Mouse (Mus musculus): Measurements from ENCODE around the gene Kdm6b. TPM values are rescaled to one million over a fixed set of nuclear protein-coding genes. Genes with fewer than 3 reads are reported as not detected.

Kdm6b gene
- total and polyA plus RNA-seq, 3 experiments: 4.8 to 145 (median 111) TPM

- peaks cover 42% of the 10 kb centered on the region for H3K4me1 ChIP-seq (ENCODE audit: insufficient read depth, low read depth, low read length)
- H3K36me3 ChIP-seq (replicated peaks): peaks cover 52% of the 10 kb centered on the region
- H3K27me3 ChIP-seq (ENCODE audit: insufficient read depth, low read length): no peaks in the 10 kb centered on the region
- H3K9me3 ChIP-seq (replicated peaks): no peaks in the 10 kb centered on the region
- peak overlapping the region; percentile 70 for H3K4me3 ChIP-seq (ENCODE audit: low read depth, low read length)
- TF ChIP-seq CTCF (IDR thresholded peaks at IDR 0.05; ENCODE audit: low read depth, low read length): no peak
- no peak for TF ChIP-seq POLR2AphosphoS5 (IDR thresholded peaks at IDR 0.05; ENCODE audit: insufficient replicate concordance, low read depth, low read length)
- no peak for TF ChIP-seq GATA1 (IDR thresholded peaks at IDR 0.05; ENCODE audit: borderline replicate concordance, low read length)
- TF ChIP-seq GATA2 (IDR thresholded peaks at IDR 0.05; ENCODE audit: borderline replicate concordance, low read depth, low read length): no peak
- TF ChIP-seq TAL1 (conservative IDR thresholded peaks at IDR 0.05; ENCODE audit: low read depth, low read length): no peak
- ATAC-seq (ENCODE audit: extremely low read depth, insufficient number of reproducible peaks, low FRiP score, poor library complexity, severe bottlenecking) (no peak), DNase-seq (ENCODE audit: low spot score) (no peak)
These were observed 47.8 kb downstream of the Kdm6b start for GRCm38 (mm10) chr11:69365722-69366121.

GRCm38 (mm10) chr11:69364910-69365309 lies 48.6 kb downstream of the Kdm6b start:
- H3K36me3 ChIP-seq (replicated peaks): peaks cover 60% of the 10 kb centered on the region
- peaks cover 39% of the 10 kb centered on the region for H3K4me1 ChIP-seq (ENCODE audit: insufficient read depth, low read depth, low read length)
- TF ChIP-seq GATA2 (IDR thresholded peaks at IDR 0.05; ENCODE audit: borderline replicate concordance, low read depth, low read length) (no peak), GATA1 (IDR thresholded peaks at IDR 0.05; ENCODE audit: borderline replicate concordance, low read length) (no peak), CTCF (IDR thresholded peaks at IDR 0.05; ENCODE audit: low read depth, low read length) (no peak), TAL1 (conservative IDR thresholded peaks at IDR 0.05; ENCODE audit: low read depth, low read length) (no peak), POLR2AphosphoS5 (IDR thresholded peaks at IDR 0.05; ENCODE audit: insufficient replicate concordance, low read depth, low read length) (no peak)
- no peaks in the 10 kb centered on the region for H3K27me3 ChIP-seq (ENCODE audit: insufficient read depth, low read length)
- H3K4me3 ChIP-seq (ENCODE audit: low read depth, low read length): no peak overlapping the region
- peak; percentile 45 for DNase-seq (ENCODE audit: low spot score)
- no peak for ATAC-seq (ENCODE audit: extremely low read depth, insufficient number of reproducible peaks, low FRiP score, poor library complexity, severe bottlenecking)
- no peaks in the 10 kb centered on the region for H3K9me3 ChIP-seq (replicated peaks)

GRCm38 (mm10) chr11:69364376-69364775 lies 49.1 kb downstream of the Kdm6b start:
- H3K4me3 ChIP-seq (ENCODE audit: low read depth, low read length): no peak overlapping the region
- DNase-seq (ENCODE audit: low spot score): no peak
- ATAC-seq (ENCODE audit: extremely low read depth, insufficient number of reproducible peaks, low FRiP score, poor library complexity, severe bottlenecking): no peak
- H3K9me3 ChIP-seq (replicated peaks): no peaks in the 10 kb centered on the region
- TF ChIP-seq TAL1 (conservative IDR thresholded peaks at IDR 0.05; ENCODE audit: low read depth, low read length) (no peak), CTCF (IDR thresholded peaks at IDR 0.05; ENCODE audit: low read depth, low read length) (no peak), POLR2AphosphoS5 (IDR thresholded peaks at IDR 0.05; ENCODE audit: insufficient replicate concordance, low read depth, low read length) (no peak)
- no peaks in the 10 kb centered on the region for H3K27me3 ChIP-seq (ENCODE audit: insufficient read depth, low read length)
- H3K4me1 ChIP-seq (ENCODE audit: insufficient read depth, low read depth, low read length): peaks cover 39% of the 10 kb centered on the region
- peaks cover 66% of the 10 kb centered on the region for H3K36me3 ChIP-seq (replicated peaks)

GRCm38 (mm10) chr11:69362479-69362878 lies 51.0 kb downstream of the Kdm6b start:
- DNase-seq (ENCODE audit: low spot score): no peak
- H3K4me3 ChIP-seq (ENCODE audit: low read depth, low read length): no peak overlapping the region
- H3K4me1 ChIP-seq (ENCODE audit: insufficient read depth, low read depth, low read length): peaks cover 32% of the 10 kb centered on the region
- TF ChIP-seq GATA1 (IDR thresholded peaks at IDR 0.05; ENCODE audit: borderline replicate concordance, low read length) (no peak), CTCF (IDR thresholded peaks at IDR 0.05; ENCODE audit: low read depth, low read length) (no peak), POLR2AphosphoS5 (IDR thresholded peaks at IDR 0.05; ENCODE audit: insufficient replicate concordance, low read depth, low read length) (no peak), GATA2 (IDR thresholded peaks at IDR 0.05; ENCODE audit: borderline replicate concordance, low read depth, low read length) (no peak), TAL1 (conservative IDR thresholded peaks at IDR 0.05; ENCODE audit: low read depth, low read length) (no peak)
- ATAC-seq (ENCODE audit: extremely low read depth, insufficient number of reproducible peaks, low FRiP score, poor library complexity, severe bottlenecking): no peak
- no peaks in the 10 kb centered on the region for H3K27me3 ChIP-seq (ENCODE audit: insufficient read depth, low read length)
- H3K36me3 ChIP-seq (replicated peaks): peaks cover 84% of the 10 kb centered on the region
- H3K9me3 ChIP-seq (replicated peaks): no peaks in the 10 kb centered on the region

- H3K4me3 ChIP-seq (ENCODE audit: low read depth, low read length): no peak overlapping the region
- no peak for ATAC-seq (ENCODE audit: extremely low read depth, insufficient number of reproducible peaks, low FRiP score, poor library complexity, severe bottlenecking)
- no peaks in the 10 kb centered on the region for H3K27me3 ChIP-seq (ENCODE audit: insufficient read depth, low read length)
- no peak for TF ChIP-seq POLR2AphosphoS5 (IDR thresholded peaks at IDR 0.05; ENCODE audit: insufficient replicate concordance, low read depth, low read length)
- no peak for TF ChIP-seq CTCF (IDR thresholded peaks at IDR 0.05; ENCODE audit: low read depth, low read length)
- no peak for TF ChIP-seq TAL1 (conservative IDR thresholded peaks at IDR 0.05; ENCODE audit: low read depth, low read length)
- TF ChIP-seq GATA2 (IDR thresholded peaks at IDR 0.05; ENCODE audit: borderline replicate concordance, low read depth, low read length): no peak
- TF ChIP-seq GATA1 (IDR thresholded peaks at IDR 0.05; ENCODE audit: borderline replicate concordance, low read length): no peak
- peaks cover 27% of the 10 kb centered on the region for H3K4me1 ChIP-seq (ENCODE audit: insufficient read depth, low read depth, low read length)
- H3K36me3 ChIP-seq (replicated peaks): peaks cover 89% of the 10 kb centered on the region
- no peak for DNase-seq (ENCODE audit: low spot score)
- no peaks in the 10 kb centered on the region for H3K9me3 ChIP-seq (replicated peaks)
These were observed 51.5 kb downstream of the Kdm6b start for GRCm38 (mm10) chr11:69362021-69362420.

- Histone ChIP-seq H3K27me3 (ENCODE audit: insufficient read depth, low read length) (no peaks in the 10 kb centered on the region), H3K36me3 (replicated peaks) (peaks cover 100% of the 10 kb centered on the region), H3K9me3 (replicated peaks) (no peaks in the 10 kb centered on the region), H3K4me3 (ENCODE audit: low read depth, low read length) (no peak overlapping the region), H3K4me1 (ENCODE audit: insufficient read depth, low read depth, low read length) (peaks cover 3% of the 10 kb centered on the region; the same call in 1 of the 2 replicates)
- ATAC-seq (ENCODE audit: extremely low read depth, insufficient number of reproducible peaks, low FRiP score, poor library complexity, severe bottlenecking) (no peak), DNase-seq (ENCODE audit: low spot score) (no peak)
- TF ChIP-seq TAL1 (conservative IDR thresholded peaks at IDR 0.05; ENCODE audit: low read depth, low read length) (no peak), POLR2AphosphoS5 (IDR thresholded peaks at IDR 0.05; ENCODE audit: insufficient replicate concordance, low read depth, low read length) (no peak), GATA2 (IDR thresholded peaks at IDR 0.05; ENCODE audit: borderline replicate concordance, low read depth, low read length) (no peak), GATA1 (IDR thresholded peaks at IDR 0.05; ENCODE audit: borderline replicate concordance, low read length) (no peak), CTCF (IDR thresholded peaks at IDR 0.05; ENCODE audit: low read depth, low read length) (no peak)
These were observed 55.8 kb downstream of the Kdm6b start for GRCm38 (mm10) chr11:69357690-69358089.
